In the genomic region with DNA sequence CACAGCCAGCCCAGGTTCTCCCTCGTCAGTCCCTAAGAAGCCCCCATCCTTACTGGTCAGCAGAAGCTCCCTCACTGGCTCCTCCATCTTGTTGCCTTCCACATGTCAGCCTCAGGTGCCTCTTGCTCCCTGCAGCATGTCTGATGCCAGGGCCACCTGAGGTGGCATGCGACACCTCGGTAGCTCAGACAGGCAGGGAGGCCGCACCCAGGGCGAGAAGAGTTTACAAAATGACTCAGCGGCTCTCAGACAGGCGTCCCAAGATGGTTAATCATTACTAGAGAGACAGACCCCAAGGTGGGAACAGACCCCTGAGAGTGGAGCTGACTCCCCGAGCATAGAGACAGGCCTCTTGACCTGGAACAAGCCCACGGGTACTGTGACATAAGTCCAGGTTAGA, we compare ENCODE assay signal across 12 mouse cellular contexts. TPM values are rescaled to one million over a fixed set of nuclear protein-coding genes. Genes with fewer than 3 reads are reported as not detected.
DNase-seq lines count a peak whose midpoint lies in the region; ATAC-seq and TF ChIP-seq lines count a peak whose summit lies in the region.
"Had no signal": no experiment of that assay in that cellular context is flagged by ENCODE, and none has a peak within 500 bp of the region (broad histone marks: within the 10 kb centered on the region; RNA-seq: fewer than 3 reads in every experiment).

A gene (minus strand): TSS at position 142 of the 400 bp plus-strand sequence.

- no peak within 1 kb of the TSS for H3K4me3 ChIP-seq in forebrain, embryonic 12.5 days (replicated peaks)
- no peak within 1 kb of the TSS for H3K4me3 ChIP-seq in forebrain, postnatal 0 days (ENCODE audit: low read depth, low read length)
- H3K4me3 ChIP-seq in testis, adult 2 months (ENCODE audit: control insufficient read depth, low read depth, low read length) = no peak within 1 kb of the TSS
- H3K4me3 ChIP-seq in liver, embryonic 13.5 days (replicated peaks) = no peak within 1 kb of the TSS
- H3K4me3 ChIP-seq: liver, embryonic 15.5 days had no signal

- H3K36me3 ChIP-seq in forebrain, embryonic 12.5 days (replicated peaks) = no peaks in the 10 kb centered on the region
- no peaks in the 10 kb centered on the region for H3K36me3 ChIP-seq in forebrain, postnatal 0 days (ENCODE audit: insufficient read depth)
- no peaks in the 10 kb centered on the region for H3K36me3 ChIP-seq in testis, adult 2 months (ENCODE audit: control insufficient read depth, insufficient read depth, low read length)
- H3K36me3 ChIP-seq in liver, embryonic 13.5 days = no peaks in the 10 kb centered on the region
- H3K36me3 ChIP-seq: liver, embryonic 15.5 days had no signal

- no peaks in the 10 kb centered on the region for H3K9me3 ChIP-seq in forebrain, embryonic 12.5 days
- no peaks in the 10 kb centered on the region for H3K9me3 ChIP-seq in forebrain, postnatal 0 days (ENCODE audit: low read length)
- no peaks in the 10 kb centered on the region for H3K9me3 ChIP-seq in liver, embryonic 13.5 days (replicated peaks)
- H3K9me3 ChIP-seq: liver, embryonic 15.5 days had no signal

- no peak for TF ChIP-seq POLR2A in testis, adult 2 months (IDR thresholded peaks at IDR 0.05; ENCODE audit: control insufficient read depth, low read depth, low read length)

- TF ChIP-seq CTCF in forebrain, postnatal 0 days (IDR thresholded peaks at IDR 0.05; ENCODE audit: low read depth) = no peak
- TF ChIP-seq CTCF in testis, adult 2 months (IDR thresholded peaks at IDR 0.05; ENCODE audit: control insufficient read depth, insufficient read depth, insufficient replicate concordance, low read depth, low read length) = no peak

- H3K27me3 ChIP-seq in forebrain, embryonic 12.5 days = no peaks in the 10 kb centered on the region
- no peaks in the 10 kb centered on the region for H3K27me3 ChIP-seq in forebrain, postnatal 0 days (ENCODE audit: insufficient read depth, low read length)
- no peaks in the 10 kb centered on the region for H3K27me3 ChIP-seq in testis, adult 2 months (ENCODE audit: control insufficient read depth, insufficient read depth, low read length)
- peaks cover 19% of the 10 kb centered on the region; the same call in 1 of the 2 replicates for H3K27me3 ChIP-seq in liver, embryonic 13.5 days
- H3K27me3 ChIP-seq: liver, embryonic 15.5 days had no signal

- DNase-seq in forebrain, postnatal 0 days = no peak
- DNase-seq in testis, postnatal 10 days (ENCODE audit: low spot score) = no peak
- no peak for DNase-seq in liver, embryonic 13.5 days
- DNase-seq in cerebellum, adult 11-12 months = no peak
- no peak for DNase-seq in cerebellum, adult 18-20 months
- DNase-seq in cerebellum, postnatal 10 days = no peak
- DNase-seq: cerebellum, adult 11 months; layer of hippocampus, adult 9-11 months had no signal

- no peak within 1 kb of the TSS for H3K27ac ChIP-seq in forebrain, embryonic 12.5 days
- H3K27ac ChIP-seq in forebrain, postnatal 0 days (ENCODE audit: low read depth, low read length) = no peak within 1 kb of the TSS
- H3K27ac ChIP-seq in testis, adult 2 months (ENCODE audit: control insufficient read depth, insufficient read depth, low read depth, low read length) = no peak within 1 kb of the TSS
- peak within 1 kb of the TSS; percentile 96 for H3K27ac ChIP-seq in liver, embryonic 13.5 days

- WGBS in forebrain, embryonic 12.5 days = 88% methylated on average over 9 of the region's 9 CpGs
- 91% methylated on average over 9 of the region's 9 CpGs for WGBS in forebrain, postnatal 0 days
- 63% methylated on average over 9 of the region's 9 CpGs for WGBS in liver, embryonic 13.5 days (ENCODE audit: insufficient replicate concordance)

- no peak within 1 kb of the TSS for H3K9ac ChIP-seq in forebrain, embryonic 12.5 days
- H3K9ac ChIP-seq in forebrain, postnatal 0 days = no peak within 1 kb of the TSS
- peak within 1 kb of the TSS; percentile 54 for H3K9ac ChIP-seq in liver, embryonic 13.5 days

- no peak within 1 kb of the TSS for H3K4me2 ChIP-seq in forebrain, embryonic 12.5 days
- H3K4me2 ChIP-seq in forebrain, postnatal 0 days (ENCODE audit: low read depth) = no peak within 1 kb of the TSS
- no peak within 1 kb of the TSS for H3K4me2 ChIP-seq in liver, embryonic 13.5 days
- H3K4me2 ChIP-seq: liver, embryonic 15.5 days had no signal

- no peak for ATAC-seq in forebrain, embryonic 12.5 days (ENCODE audit: low FRiP score)
- ATAC-seq in forebrain, postnatal 0 days = no peak
- ATAC-seq in liver, embryonic 13.5 days (ENCODE audit: low read depth) = no peak

- H3K4me1 ChIP-seq in forebrain, embryonic 12.5 days = 0 out of 2 replicates have a peak, but pooled peaks cover 2% of the 10 kb centered on the region
- no peaks in the 10 kb centered on the region for H3K4me1 ChIP-seq in forebrain, postnatal 0 days (ENCODE audit: insufficient read depth)
- no peaks in the 10 kb centered on the region; the same call in 1 of the 2 replicates for H3K4me1 ChIP-seq in testis, adult 2 months (ENCODE audit: control insufficient read depth, insufficient read depth, low read length)
- peaks cover 69% of the 10 kb centered on the region for H3K4me1 ChIP-seq in liver, embryonic 13.5 days (replicated peaks)

RNA-seq across cellular contexts. Expression of the gene that starts here (rescaled TPM):
- polyA plus RNA-seq in forebrain, embryonic 12.5 days (2016; fragmentation: Nextera tagmentation; extraction: Ambion mirVana) = 17.1 and 27.4 TPM in 2 replicates
- 6.6 and 8.2 TPM in 2 replicates for total RNA-seq in forebrain, postnatal 0 days (2014; rRNA removed)
- polyA plus RNA-seq in forebrain, postnatal 0 days (2015; fragmentation: Nextera tagmentation; extraction: Ambion mirVana) = 3.1 and 4.6 TPM in 2 replicates
- polyA plus RNA-seq in testis, adult 2 months (2012; rRNA removed) = 27.3 and 28.2 TPM in 2 replicates
- 3.4 and 3.8 TPM in 2 replicates for polyA plus RNA-seq in liver, embryonic 13.5 days (2015; fragmentation: Nextera tagmentation; extraction: Ambion mirVana)
- total RNA-seq: neutrophil, adult 5-6 weeks had no signal
